In genomic region chr17:6598356-6598755, GRCm38 (mm10) we compare ENCODE assay signal across 6 mouse cellular contexts. TPM values are rescaled to one million over a fixed set of nuclear protein-coding genes. Genes with fewer than 3 reads are reported as not detected.
A peak's percentile ranks its signal among the peaks of the same experiment; 100 is the strongest.
DNase-seq lines count a peak whose midpoint lies in the region; ATAC-seq and TF ChIP-seq lines count a peak whose summit lies in the region.
"Not testable (repeated sequence)": the region's sequence is repeated elsewhere in the genome, so short reads cannot be mapped to it uniquely, and the experiment has no call there.

No protein-coding gene starts in this region.

- not testable (repeated sequence) for H3K36me3 ChIP-seq in CH12.LX (replicated peaks in 1 of 2; ENCODE audit: control insufficient read depth in 1 of 2, insufficient read depth in 1 of 2, low read length in 1 of 2); thymus, adult 2 months (ENCODE audit: control insufficient read depth, insufficient read depth, low read length)

- not testable (repeated sequence) for TF ChIP-seq EP300 in CH12.LX (IDR thresholded peaks at IDR 0.05; ENCODE audit: low read length)

- TF ChIP-seq RAD21 in CH12.LX (IDR thresholded peaks at IDR 0.05; ENCODE audit: low read depth, low read length): not testable (repeated sequence)

- DNase-seq in CD4-positive, CD25-positive, alpha-beta regulatory T cell, adult 2 months (ENCODE audit: low read depth, low spot score): peak; percentile 27
- DNase-seq in CH12.LX (ENCODE audit: extremely low read depth): peak; percentile 49
- DNase-seq in naive thymus-derived CD4-positive, alpha-beta T cell, adult 2 months (ENCODE audit: low read depth): peak; percentile 58
- DNase-seq in thymus, adult 2 months: peak; percentile 31
- peak; percentile 46 for DNase-seq in thymus, postnatal 25 days

- peaks cover 13% of the 10 kb centered on the region for H3K79me2 ChIP-seq in CH12.LX (replicated peaks; ENCODE audit: control insufficient read depth, extremely low read depth, insufficient read depth, poor library complexity, severe bottlenecking)

- not testable (repeated sequence) for H3K9me3 ChIP-seq in CH12.LX (replicated peaks; ENCODE audit: low read length)

- WGBS in thymus, adult 2 months: 11% methylated on average over 7 of the region's 7 CpGs

- ATAC-seq in activated CD4-positive, CD25-positive, alpha-beta regulatory T cell, adult 4 months: peak; percentile 15

- H3K4me2 ChIP-seq in CH12.LX (ENCODE audit: insufficient read depth, low read depth, poor library complexity, severe bottlenecking): peak overlapping the region; percentile 36; the same call in 1 of the 2 replicates

- not testable (repeated sequence) for TF ChIP-seq CTCF in CH12.LX (conservative IDR thresholded peaks at IDR 0.05 in 1 of 2, IDR thresholded peaks at IDR 0.05 in 1 of 2; ENCODE audit: low read depth in 2 of 2, low read length in 2 of 2); thymus, adult 2 months (IDR thresholded peaks at IDR 0.05; ENCODE audit: borderline replicate concordance, control insufficient read depth, extremely low read depth, insufficient read depth, low read length, poor library complexity)

- H3K27ac ChIP-seq in CH12.LX (ENCODE audit: insufficient read depth, low read depth): peak overlapping the region; percentile 93
- H3K27ac ChIP-seq in thymus, adult 2 months (ENCODE audit: control insufficient read depth, insufficient read depth, low read length): not testable (repeated sequence)

- in situ Hi-C loops in CH12.LX (cut with MboI; ENCODE audit: low pct_ligation_motif_present, low pct_unique_long_range_greater_than_20kb, low sequenced_read_pairs): not testable (repeated sequence)

- dilution Hi-C loops in CH12.LX (cut with MboI; ENCODE audit: extremely low pct_ligation_motif_present, extremely low pct_unique_long_range_greater_than_20kb, low sequenced_read_pairs): not testable (repeated sequence)

- not testable (repeated sequence) for H3K27me3 ChIP-seq in CH12.LX (replicated peaks); thymus, adult 2 months (ENCODE audit: control insufficient read depth, insufficient read depth, low read length)

- not testable (repeated sequence) for H3K9ac ChIP-seq in CH12.LX (ENCODE audit: insufficient read depth, low read depth)

- not testable (repeated sequence) for H3K4me1 ChIP-seq in CH12.LX (ENCODE audit: control insufficient read depth in 1 of 2, insufficient read depth in 2 of 2); thymus, adult 2 months (replicated peaks; ENCODE audit: control insufficient read depth, insufficient read depth, low read length)

- peak; percentile 37; the same call in 1 of the 2 replicates for TF ChIP-seq POLR2A in CH12.LX (IDR thresholded peaks at IDR 0.05; ENCODE audit: low read depth, low read length)
- not testable (repeated sequence) for TF ChIP-seq POLR2A in thymus, adult 2 months (IDR thresholded peaks at IDR 0.05; ENCODE audit: control insufficient read depth, extremely low read depth, insufficient read depth, low read length, poor library complexity)

- peak overlapping the region; percentile 28 to 66 (median 34) for H3K4me3 ChIP-seq in CH12.LX (replicated peaks in 1 of 3; ENCODE audit: low read depth in 2 of 3, low read length in 2 of 3, poor library complexity in 1 of 3)
- not testable (repeated sequence) for H3K4me3 ChIP-seq in thymus, adult 2 months (ENCODE audit: control insufficient read depth, insufficient read depth, low read length)

TF ChIP-seq in CH12.LX, 34 proteins besides CTCF, POLR2A, EP300 and RAD21:
- TF ChIP-seq BHLHE40 (IDR thresholded peaks at IDR 0.05; ENCODE audit: low read depth, low read length) (peak; percentile 67), TCF12 (IDR thresholded peaks at IDR 0.05; ENCODE audit: low read depth, low read length) (peak; percentile 43; the same call in 1 of the 2 replicates), ETS1 (conservative IDR thresholded peaks at IDR 0.05; ENCODE audit: low read depth, low read length) (peak; percentile 37; the same call in 1 of the 2 replicates), TBP (conservative IDR thresholded peaks at IDR 0.05; ENCODE audit: low read depth, low read length) (0 out of 2 replicates have a peak, but pooled peaks have one; percentile 20), ZNF384 (IDR thresholded peaks at IDR 0.05; ENCODE audit: low read depth, low read length) (peak; percentile 67)

RNA-seq across cellular contexts. Expression of gene Dynlt1c, which starts 3.1 kb away (rescaled TPM):
- 11.2 and 16.5 TPM in 2 replicates for total RNA-seq in CH12.LX (2012; rRNA removed)
- total RNA-seq in CH12.LX (2014; rRNA removed): 11.2 and 14.7 TPM in 2 replicates
- polyA plus RNA-seq in CH12.LX (2012; ENCODE audit: insufficient read length, low read depth): 2.3 and 6.5 TPM in 2 replicates
- polyA plus RNA-seq in activated CD4-positive, CD25-positive, alpha-beta regulatory T cell, adult 4 months (2017; shearing (Covaris generic)): 10 to 100 TPM; 21.6 to 42.6 TPM
- polyA plus RNA-seq in thymus, adult 2 months (2012; rRNA removed): 41.1 and 55.0 TPM in 2 replicates

RNA-seq across cellular contexts. Expression of gene Dynlt1f, which starts 57.3 kb away (rescaled TPM):
- total RNA-seq in CH12.LX (2012; rRNA removed) (197 and 215 TPM in 2 replicates), CH12.LX (2014; rRNA removed) (332 and 352 TPM in 2 replicates)
- polyA plus RNA-seq in CH12.LX (2012; ENCODE audit: insufficient read length, low read depth): 126 and 165 TPM in 2 replicates
- 10 to 100 TPM; 72.5 to 96.4 TPM for polyA plus RNA-seq in activated CD4-positive, CD25-positive, alpha-beta regulatory T cell, adult 4 months (2017; shearing (Covaris generic))
- 145 and 154 TPM in 2 replicates for polyA plus RNA-seq in thymus, adult 2 months (2012; rRNA removed)
